Mouse (Mus musculus) testis, postnatal 14 days (tissue): Measurements from ENCODE around the gene Gls.

Source experiments
- DNase-seq: peaks from one replicate; pipeline ENCODE4 v3.0.0; 2021; ENCODE audit warnings: low spot score

Gls gene

GRCm38 (mm10) chr1:52121052-52121451 is 112.0 kb downstream of the Gls start:
- DNase-seq: no peak

GRCm38 (mm10) chr1:52120191-52120590 is 112.8 kb downstream of the Gls start:
- no peak for DNase-seq

GRCm38 (mm10) chr1:52119691-52120090 is 113.3 kb downstream of the Gls start:
- no peak for DNase-seq

GRCm38 (mm10) chr1:52118860-52119591 is 114.0 kb downstream of the Gls start, which contains the start of gene Stat1:
TSS of gene Stat1 (plus strand) at chr1:52119440.
- DNase-seq: peak; percentile 87

GRCm38 (mm10) chr1:52117777-52118176 is 115.3 kb downstream of the Gls start:
- DNase-seq: no peak

GRCm38 (mm10) chr1:52116441-52116840 is 116.6 kb downstream of the Gls start:
- no peak for DNase-seq

DNA sequence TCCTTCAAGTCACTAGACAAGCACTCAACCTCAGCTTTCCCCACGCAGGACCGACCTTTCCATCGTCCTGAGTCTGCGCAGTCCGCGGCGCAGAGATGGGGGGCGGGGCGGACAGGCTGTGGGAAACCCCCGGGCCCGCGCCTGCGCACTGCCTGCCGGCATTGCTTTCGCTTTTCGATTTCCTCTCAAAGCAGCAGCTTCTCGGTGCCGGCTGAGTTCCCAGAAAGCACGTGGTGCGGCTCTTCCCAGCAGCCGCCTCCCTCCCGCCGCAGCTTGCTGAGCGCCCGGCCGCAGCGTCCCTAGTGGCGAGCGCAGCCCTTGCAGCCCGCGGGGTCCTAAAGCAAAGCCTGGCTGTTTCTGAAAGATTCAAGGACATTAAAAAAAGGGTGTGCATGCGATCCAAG is 119.4 kb downstream of the Gls start:
- DNase-seq: peak; percentile 98
